In the genomic region with DNA sequence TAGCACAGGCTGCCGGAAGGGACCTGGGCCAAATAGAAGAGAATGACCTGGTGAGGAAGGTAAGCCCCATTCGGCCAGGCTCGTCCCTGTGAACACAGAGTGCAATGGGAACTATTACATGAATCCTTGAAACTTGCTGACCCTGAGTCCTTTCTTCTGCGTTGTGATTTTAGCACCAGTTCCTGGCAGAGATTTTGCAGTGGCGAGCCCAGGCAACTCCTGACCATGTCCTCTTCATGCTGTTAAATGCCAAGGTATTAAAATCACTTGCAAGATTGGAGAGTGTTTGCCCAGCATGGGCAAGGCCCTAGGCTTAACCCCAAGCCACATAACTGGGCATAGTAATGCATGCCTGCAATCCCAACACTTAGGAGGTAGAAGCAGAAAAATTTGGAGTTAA, we compare ENCODE assay signal across 18 mouse cellular contexts. TPM values are rescaled to one million over a fixed set of nuclear protein-coding genes. Genes with fewer than 3 reads are reported as not detected.
DNase-seq lines count a peak whose midpoint lies in the region; ATAC-seq lines count a peak whose summit lies in the region.
"Had no signal": no experiment of that assay in that cellular context is flagged by ENCODE, and none has a peak within 500 bp of the region (broad histone marks: within the 10 kb centered on the region; RNA-seq: fewer than 3 reads in every experiment).

No protein-coding gene starts in this region.

- H3K4me1 ChIP-seq in kidney, embryonic 16.5 days (ENCODE audit: insufficient read depth, low read length), result no peaks in the 10 kb centered on the region
- H3K4me1 ChIP-seq: embryonic facial prominence, embryonic 10.5 days; forebrain, embryonic 13.5 days; hindbrain, embryonic 15.5 days had no signal

- no peak for ATAC-seq in kidney, embryonic 16.5 days (ENCODE audit: low FRiP score, low TSS enrichment)
- ATAC-seq: forebrain, embryonic 13.5 days; forebrain, postnatal 0 days; intestine, embryonic 16.5 days had no signal

- intact Hi-C loops in gastrocnemius, postnatal 14 days (cut with DNase I; ENCODE audit: low total_unique reads), result no loop called here
- intact Hi-C loops in left cerebral cortex, postnatal 10 days (cut with DNase I), result no loop called here

- H3K36me3 ChIP-seq in kidney, embryonic 16.5 days (ENCODE audit: insufficient read depth, low read length), result peaks cover 60% of the 10 kb centered on the region

- no peaks in the 10 kb centered on the region for H3K27me3 ChIP-seq in kidney, embryonic 16.5 days (ENCODE audit: insufficient read depth, low read length)
- H3K27me3 ChIP-seq: forebrain, embryonic 13.5 days; heart, embryonic 12.5 days; hindbrain, embryonic 15.5 days had no signal

- WGBS in kidney, embryonic 16.5 days, result 89% methylated on average over 5 of the region's 5 CpGs

- peak overlapping the region; percentile 22; the same call in 1 of the 2 replicates for H3K27ac ChIP-seq in kidney, embryonic 16.5 days (ENCODE audit: low read length)
- H3K27ac ChIP-seq: embryonic facial prominence, embryonic 10.5 days; forebrain, embryonic 13.5 days; hindbrain, embryonic 15.5 days had no signal

- no peak overlapping the region for H3K9ac ChIP-seq in kidney, embryonic 16.5 days (replicated peaks; ENCODE audit: low read length)
- H3K9ac ChIP-seq: forebrain, embryonic 13.5 days; forebrain, postnatal 0 days; heart, embryonic 12.5 days; hindbrain, embryonic 15.5 days had no signal

- H3K9me3 ChIP-seq in kidney, embryonic 16.5 days (ENCODE audit: low read length), result no peaks in the 10 kb centered on the region
- H3K9me3 ChIP-seq: embryonic facial prominence, embryonic 10.5 days; forebrain, embryonic 13.5 days; heart, embryonic 12.5 days; hindbrain, embryonic 15.5 days had no signal

- no peak overlapping the region for H3K4me3 ChIP-seq in kidney, embryonic 16.5 days (ENCODE audit: low read length)
- H3K4me3 ChIP-seq: embryonic facial prominence, embryonic 10.5 days; forebrain, embryonic 13.5 days; heart, embryonic 12.5 days; hindbrain, embryonic 15.5 days had no signal

- H3K4me2 ChIP-seq in kidney, embryonic 16.5 days (replicated peaks; ENCODE audit: low read depth, low read length), result no peak overlapping the region
- H3K4me2 ChIP-seq: forebrain, embryonic 13.5 days; heart, embryonic 12.5 days; hindbrain, embryonic 15.5 days had no signal

- peak; percentile 18 to 37 for DNase-seq in gastrocnemius, adult 8-10 months (ENCODE audit: low spot score in 2 of 2)
- no peak for DNase-seq in gastrocnemius, postnatal 4 days (ENCODE audit: low spot score in 2 of 2)
- DNase-seq in kidney, adult 8-10 months, result no peak
- peak; percentile 17 for DNase-seq in gastrocnemius, postnatal 14 days
- peak; percentile 65 for DNase-seq in gastrocnemius, postnatal 25 days
- DNase-seq in spleen, adult 12 weeks (ENCODE audit: low spot score), result no peak
- DNase-seq in left cerebral cortex, postnatal 10 days (ENCODE audit: extremely low spot score in 1 of 2, low spot score in 2 of 2), result no peak
- DNase-seq: adrenal gland, adult 2 months; cerebellum, adult 11 months; cerebellum, adult 9-11 months; forebrain, postnatal 0 days; heart, postnatal 36 days had no signal

RNA-seq across cellular contexts. Expression of a gene that starts 37.5 kb away (rescaled TPM):
- 10 to 100 TPM; 48.3 to 65.5 (median 60.5) TPM for total RNA-seq in gastrocnemius, adult 8-10 months (2022)
- total RNA-seq in gastrocnemius, postnatal 4 days (2021), result 10 to 100 TPM; 66.1 to 68.7 TPM
- 44.2 and 46.6 TPM in 2 replicates for polyA plus RNA-seq in kidney, embryonic 16.5 days (2015; fragmentation: Nextera tagmentation; extraction: Ambion mirVana)
- total RNA-seq in gastrocnemius, postnatal 14 days (2021), result 10 to 100 TPM; 31.1 to 40.4 TPM
- 10 to 100 TPM; 33.3 to 40.1 TPM for total RNA-seq in gastrocnemius, postnatal 25 days (2021)
- 10 to 100 TPM; 15.3 to 20.5 TPM for total RNA-seq in left cerebral cortex, postnatal 10 days (2021)

Comparison
In these comparisons a context has a peak if more than half of its experiments do, and no peak if none do; other contexts are left out.
1. DNase-seq: peak in gastrocnemius, adult 8-10 months (2 of 2), gastrocnemius, postnatal 14 days (single experiment) and gastrocnemius, postnatal 25 days (single experiment); none in gastrocnemius, postnatal 4 days (0 of 2), kidney, adult 8-10 months (0 of 2), spleen, adult 12 weeks (single experiment) and left cerebral cortex, postnatal 10 days (0 of 2).